Mouse (Mus musculus) limb, embryonic 12.5 days (tissue): ENCODE measurements around the gene Abr. TPM values are rescaled to one million over a fixed set of nuclear protein-coding genes. Genes with fewer than 3 reads are reported as not detected.

Experiments
- ATAC-seq: fragments of 200-750 bp; cut with Nextera tagmentation; 2 replicates; pipeline ENCODE4 v1.8.0; 2017; ENCODE audit warnings: low read depth, moderate TSS enrichment; ENCODE audit not compliant: insufficient number of reproducible peaks, insufficient read depth, low FRiP score, low TSS enrichment
- H3K27ac ChIP-seq: fragments of 300-500 bp; sonication (generic); 2 replicates; pipeline ENCODE4 v1.5.1; 2016; ENCODE audit warnings: mild to moderate bottlenecking, moderate library complexity
- H3K27me3 ChIP-seq: fragments of 300-500 bp; sonication (generic); 2 replicates; pipeline ENCODE4 v1.6.1; 2016; ENCODE audit warnings: mild to moderate bottlenecking, moderate library complexity
- H3K36me3 ChIP-seq: fragments of 300-500 bp; sonication (generic); 2 replicates; pipeline ENCODE4 v1.6.1; 2016; ENCODE audit warnings: mild to moderate bottlenecking, moderate library complexity
- H3K4me1 ChIP-seq: fragments of 300-500 bp; sonication (generic); replicated peaks from 2 replicates; pipeline ENCODE4 v1.6.1; 2016
- H3K4me2 ChIP-seq: fragments of 300-500 bp; sonication (generic); 2 replicates; pipeline ENCODE4 v1.6.1; 2016; ENCODE audit warnings: mild to moderate bottlenecking, moderate library complexity
- H3K4me3 ChIP-seq: fragments of 300-500 bp; sonication (generic); replicated peaks from 2 replicates; pipeline ENCODE4 v1.5.1; 2016; ENCODE audit warnings: mild to moderate bottlenecking
- H3K9ac ChIP-seq: fragments of 300-500 bp; sonication (generic); replicated peaks from 2 replicates; pipeline ENCODE4 v1.6.1; 2016; ENCODE audit warnings: mild to moderate bottlenecking, moderate library complexity
- H3K9me3 ChIP-seq: fragments of 300-500 bp; sonication (generic); 2 replicates; pipeline ENCODE4 v1.6.1; 2016; ENCODE audit warnings: mild to moderate bottlenecking, moderate library complexity
- WGBS: fragments of 180-500 bp; shearing (Covaris S2); methylation state at CpG from one replicate; pipeline ENCODE4 v1.1.7; 2016; 5-methylcytosine and 5-hydroxymethylcytosine counted together
- polyA plus RNA-seq: library from polyadenylated mRNA; unstranded; fragments of >200 nt; fragmentation: Nextera tagmentation; extraction: Ambion mirVana; gene quantifications from 2 replicates; pipeline ENCODE4 v1.2.1, GENCODE M21; 2016

Abr gene
- polyA plus RNA-seq, 1 experiment from 2014 or later, result 48.3 TPM

- H3K9me3 ChIP-seq, result no peaks in the 10 kb centered on the region
- H3K4me2 ChIP-seq, result no peak overlapping the region
- H3K27ac ChIP-seq, result no peak overlapping the region
- peaks cover 7% of the 10 kb centered on the region; the same call in 1 of the 2 replicates for H3K36me3 ChIP-seq
- no peaks in the 10 kb centered on the region for H3K27me3 ChIP-seq
- 50% methylated on average over 3 of the region's 3 CpGs for WGBS
- no peak overlapping the region for H3K4me3 ChIP-seq
- H3K4me1 ChIP-seq, result peaks cover 24% of the 10 kb centered on the region
- no peak overlapping the region for H3K9ac ChIP-seq
- ATAC-seq, result no peak
Observed at GRCm38 (mm10) chr11:76516951-76517350, 105.2 kb downstream of the Abr start.

DNA sequence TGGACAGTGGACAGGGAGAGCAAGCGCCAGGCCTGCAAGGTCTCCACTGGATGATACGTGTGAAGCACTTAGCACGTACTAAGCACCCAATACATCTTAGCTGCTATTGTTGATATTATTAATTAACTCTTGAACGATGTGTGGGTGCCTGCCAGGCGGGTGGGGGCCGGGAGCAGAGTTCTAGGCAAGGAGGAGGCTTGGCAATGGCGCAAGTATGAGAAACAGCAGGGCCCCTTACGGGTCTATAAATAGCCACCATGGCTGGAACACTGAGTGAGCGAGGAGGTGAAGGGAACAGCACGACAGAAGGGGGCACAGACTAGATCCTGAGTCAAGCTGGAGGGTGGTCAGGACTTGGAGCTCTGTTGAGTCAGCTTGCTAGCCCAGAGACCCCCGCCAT lies 107.0 kb downstream of the Abr start:
- ATAC-seq, result no peak
- 69% methylated on average over 11 of the region's 11 CpGs for WGBS

GRCm38 (mm10) chr11:76510977-76511376 lies 111.1 kb downstream of the Abr start:
- H3K27me3 ChIP-seq, result no peaks in the 10 kb centered on the region
- no peak overlapping the region for H3K27ac ChIP-seq
- H3K4me2 ChIP-seq, result no peak overlapping the region
- ATAC-seq, result no peak
- H3K9ac ChIP-seq, result no peak overlapping the region
- no peak overlapping the region for H3K4me3 ChIP-seq
- H3K9me3 ChIP-seq, result no peaks in the 10 kb centered on the region
- peaks cover 59% of the 10 kb centered on the region for H3K4me1 ChIP-seq
- 63% methylated on average over 4 of the region's 4 CpGs for WGBS
- no peaks in the 10 kb centered on the region for H3K36me3 ChIP-seq

More for the DNA sequence above, 107.0 kb downstream of the Abr start:
- Histone ChIP-seq H3K27ac (0 out of 2 replicates have a peak overlapping the region, but pooled peaks have one; percentile 26), H3K4me3 (no peak overlapping the region), H3K9me3 (no peaks in the 10 kb centered on the region), H3K4me1 (peaks cover 29% of the 10 kb centered on the region), H3K9ac (no peak overlapping the region), H3K27me3 (no peaks in the 10 kb centered on the region), H3K4me2 (no peak overlapping the region), H3K36me3 (no peaks in the 10 kb centered on the region)

- H3K9me3 ChIP-seq, result no peaks in the 10 kb centered on the region
- H3K4me3 ChIP-seq, result no peak overlapping the region
- H3K4me1 ChIP-seq, result peaks cover 53% of the 10 kb centered on the region
- no peak overlapping the region for H3K4me2 ChIP-seq
- ATAC-seq, result no peak
- no peak overlapping the region for H3K9ac ChIP-seq
- H3K27me3 ChIP-seq, result no peaks in the 10 kb centered on the region
- H3K27ac ChIP-seq, result peak overlapping the region; percentile 45; the same call in 1 of the 2 replicates
- WGBS, result 76% methylated on average over 13 of the region's 13 CpGs
- peaks cover 5% of the 10 kb centered on the region for H3K36me3 ChIP-seq
Observed at GRCm38 (mm10) chr11:76509751-76510723, 112.1 kb downstream of the Abr start.

GRCm38 (mm10) chr11:76508831-76509595 lies 113.1 kb downstream of the Abr start:
- no peak overlapping the region for H3K4me2 ChIP-seq
- H3K27ac ChIP-seq, result peak overlapping the region; percentile 45; the same call in 1 of the 2 replicates
- no peak overlapping the region for H3K4me3 ChIP-seq
- H3K9ac ChIP-seq, result no peak overlapping the region
- WGBS, result 89% methylated on average over 32 of the region's 32 CpGs
- ATAC-seq, result no peak
- H3K27me3 ChIP-seq, result no peaks in the 10 kb centered on the region
- peaks cover 44% of the 10 kb centered on the region for H3K4me1 ChIP-seq
- peaks cover 8% of the 10 kb centered on the region for H3K36me3 ChIP-seq
- no peaks in the 10 kb centered on the region for H3K9me3 ChIP-seq

GRCm38 (mm10) chr11:76508125-76508524 lies 114.0 kb downstream of the Abr start:
- no peak for ATAC-seq
- H3K4me3 ChIP-seq, result no peak overlapping the region
- WGBS, result 84% methylated on average over 4 of the region's 4 CpGs
- H3K36me3 ChIP-seq, result peaks cover 8% of the 10 kb centered on the region
- no peaks in the 10 kb centered on the region for H3K27me3 ChIP-seq
- H3K9ac ChIP-seq, result no peak overlapping the region; the same call in 1 of the 2 replicates
- peak overlapping the region; percentile 23; the same call in 1 of the 2 replicates for H3K27ac ChIP-seq
- H3K9me3 ChIP-seq, result no peaks in the 10 kb centered on the region
- no peak overlapping the region for H3K4me2 ChIP-seq
- H3K4me1 ChIP-seq, result peaks cover 44% of the 10 kb centered on the region

GRCm38 (mm10) chr11:76507302-76508124 lies 114.6 kb downstream of the Abr start:
- Histone ChIP-seq H3K4me3 (no peak overlapping the region), H3K27me3 (no peaks in the 10 kb centered on the region), H3K27ac (peak overlapping the region; percentile 23; the same call in 1 of the 2 replicates), H3K4me1 (peaks cover 39% of the 10 kb centered on the region), H3K9me3 (no peaks in the 10 kb centered on the region), H3K36me3 (peaks cover 9% of the 10 kb centered on the region), H3K9ac (peak overlapping the region; percentile 40), H3K4me2 (no peak overlapping the region)
- no peak for ATAC-seq
- 78% methylated on average over 8 of the region's 8 CpGs for WGBS

DNA sequence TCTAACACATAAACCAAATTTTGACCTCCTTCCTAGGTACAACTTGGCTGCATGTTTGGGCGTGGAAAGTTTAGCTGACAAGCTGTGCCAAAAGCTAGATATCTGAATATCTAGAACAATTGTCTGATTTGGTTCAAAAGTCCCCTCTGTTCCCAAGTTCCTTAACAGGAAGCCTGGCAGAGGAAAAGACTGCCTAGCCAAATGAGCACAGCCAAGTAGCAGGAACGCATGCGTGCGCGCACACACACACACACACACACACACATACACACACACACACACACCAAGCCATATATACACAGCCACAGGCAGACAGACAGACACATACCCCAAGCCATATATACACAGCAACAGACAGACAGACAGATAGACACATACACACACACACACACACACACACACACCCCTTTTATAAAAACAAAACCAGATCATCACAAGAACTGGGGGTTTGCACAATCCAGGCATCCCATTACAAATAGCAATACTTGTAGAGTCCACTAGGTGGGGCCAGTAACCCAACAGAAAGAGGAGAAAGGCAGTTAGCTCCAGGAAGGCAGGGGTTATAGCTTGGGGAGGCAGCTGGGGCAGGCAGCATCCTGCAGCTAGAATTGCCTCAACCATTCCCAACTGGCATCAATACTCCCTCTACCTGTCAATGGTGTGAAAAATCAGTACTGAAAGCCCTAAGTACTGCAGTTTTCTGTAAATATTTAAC lies 115.4 kb downstream of the Abr start:
- no peaks in the 10 kb centered on the region for H3K9me3 ChIP-seq
- no peak overlapping the region for H3K9ac ChIP-seq
- H3K27ac ChIP-seq, result no peak overlapping the region
- ATAC-seq, result no peak
- WGBS, result 81% methylated on average over 5 of the region's 5 CpGs
- peaks cover 35% of the 10 kb centered on the region for H3K4me1 ChIP-seq
- H3K36me3 ChIP-seq, result peaks cover 11% of the 10 kb centered on the region
- no peak overlapping the region for H3K4me2 ChIP-seq
- no peak overlapping the region for H3K4me3 ChIP-seq
- H3K27me3 ChIP-seq, result no peaks in the 10 kb centered on the region

DNA sequence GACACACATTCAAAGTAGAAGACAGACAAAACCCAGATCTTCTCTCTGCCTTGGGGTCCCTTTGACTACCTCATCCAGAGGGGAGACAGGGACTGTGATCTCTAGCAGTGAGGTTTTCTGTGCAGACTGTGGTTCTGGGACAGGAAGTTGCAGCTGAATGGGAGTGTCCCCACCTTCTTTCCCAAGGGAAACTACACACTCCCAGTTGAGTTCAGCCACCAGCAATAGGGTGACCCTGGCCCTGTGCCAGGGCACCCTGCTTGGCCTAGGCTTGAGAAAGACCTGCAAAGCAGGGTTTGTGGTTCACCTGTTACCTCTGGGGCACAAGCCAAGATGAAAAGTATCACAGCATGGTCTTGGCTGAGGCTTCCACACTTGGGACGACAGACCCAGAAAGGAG lies 117.0 kb downstream of the Abr start:
- H3K4me1 ChIP-seq, result peaks cover 42% of the 10 kb centered on the region
- H3K27me3 ChIP-seq, result no peaks in the 10 kb centered on the region
- 0 out of 2 replicates have a peak overlapping the region, but pooled peaks have one; percentile 12 for H3K9ac ChIP-seq
- H3K36me3 ChIP-seq, result peaks cover 11% of the 10 kb centered on the region
- no peak overlapping the region for H3K4me3 ChIP-seq
- no peak overlapping the region for H3K27ac ChIP-seq
- no peak for ATAC-seq
- H3K4me2 ChIP-seq, result no peak overlapping the region
- 89% methylated on average over 1 of the region's 1 CpGs for WGBS
- no peaks in the 10 kb centered on the region for H3K9me3 ChIP-seq

DNA sequence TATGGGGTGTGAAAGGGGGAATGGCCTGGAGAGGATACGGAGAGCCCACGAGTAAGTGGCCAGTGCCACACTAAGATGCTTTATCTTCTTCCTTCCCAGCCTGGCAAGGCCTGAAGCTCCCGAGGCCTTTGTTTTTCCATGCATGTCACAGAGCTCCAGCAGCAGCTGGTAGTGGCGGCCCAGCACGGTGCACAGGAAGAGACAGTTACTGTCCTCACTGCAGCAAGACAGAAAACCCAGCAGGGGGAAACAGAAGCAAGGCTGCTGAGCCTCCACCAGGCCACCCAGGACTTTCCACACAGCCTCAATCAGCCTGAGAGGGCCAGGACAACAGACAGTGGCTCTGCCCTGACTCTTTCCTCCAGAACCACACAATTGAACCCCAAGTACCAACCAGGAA lies 118.1 kb downstream of the Abr start:
- WGBS, result 74% methylated on average over 5 of the region's 5 CpGs
- H3K9me3 ChIP-seq, result no peaks in the 10 kb centered on the region
- peaks cover 11% of the 10 kb centered on the region for H3K36me3 ChIP-seq
- no peak overlapping the region for H3K4me2 ChIP-seq
- H3K27ac ChIP-seq, result no peak overlapping the region
- no peaks in the 10 kb centered on the region for H3K27me3 ChIP-seq
- no peak overlapping the region for H3K9ac ChIP-seq
- H3K4me1 ChIP-seq, result peaks cover 44% of the 10 kb centered on the region
- H3K4me3 ChIP-seq, result no peak overlapping the region
- no peak for ATAC-seq
